In the genomic region with DNA sequence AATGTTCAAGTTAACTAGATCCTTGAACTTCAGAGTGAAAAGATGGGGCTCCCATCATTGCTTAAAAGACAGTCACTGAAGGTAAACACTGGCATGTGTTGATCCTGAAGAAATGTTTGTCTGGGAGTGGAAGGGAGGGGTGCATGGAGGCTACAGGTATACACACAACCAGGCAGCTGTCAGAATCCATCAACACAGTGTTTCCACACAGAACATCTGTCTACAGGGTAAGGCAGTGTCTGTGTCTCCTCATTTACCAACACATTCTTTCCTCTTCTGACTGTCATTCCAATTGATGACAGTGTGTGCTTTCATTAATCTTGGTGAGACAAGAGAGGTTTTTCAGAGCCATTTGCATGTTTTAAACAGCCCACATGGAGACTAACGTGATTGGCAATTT, we compare ENCODE assay signal across 26 mouse cellular contexts.
DNase-seq lines count a peak whose midpoint lies in the region; ATAC-seq and TF ChIP-seq lines count a peak whose summit lies in the region.
"Had no signal": no experiment of that assay in that cellular context is flagged by ENCODE, and none has a peak within 500 bp of the region (broad histone marks: within the 10 kb centered on the region; RNA-seq: fewer than 3 reads in every experiment).

No protein-coding gene starts in this region.

- 42% methylated on average over 1 of the region's 1 CpGs for WGBS in hindbrain, embryonic 13.5 days
- 39% methylated on average over 1 of the region's 1 CpGs for WGBS in hindbrain, postnatal 0 days
- WGBS in midbrain, postnatal 0 days = 50% methylated on average over 1 of the region's 1 CpGs
- 73% methylated on average over 1 of the region's 1 CpGs for WGBS in midbrain, embryonic 13.5 days

- H3K9me3 ChIP-seq in hindbrain, embryonic 13.5 days = no peaks in the 10 kb centered on the region
- H3K9me3 ChIP-seq in hindbrain, postnatal 0 days (ENCODE audit: low read length) = no peaks in the 10 kb centered on the region
- H3K9me3 ChIP-seq in midbrain, postnatal 0 days (ENCODE audit: low read length) = no peaks in the 10 kb centered on the region
- H3K9me3 ChIP-seq in midbrain, embryonic 13.5 days = no peaks in the 10 kb centered on the region
- H3K9me3 ChIP-seq: embryonic facial prominence, embryonic 13.5 days; forebrain, embryonic 10.5 days; heart, embryonic 10.5 days; heart, embryonic 13.5 days; hindbrain, embryonic 12.5 days had no signal

- no peaks in the 10 kb centered on the region for H3K4me1 ChIP-seq in hindbrain, embryonic 13.5 days (replicated peaks)
- no peaks in the 10 kb centered on the region for H3K4me1 ChIP-seq in hindbrain, postnatal 0 days (ENCODE audit: insufficient read depth, low read length)
- H3K4me1 ChIP-seq in midbrain, postnatal 0 days (ENCODE audit: insufficient read depth, low read length) = no peaks in the 10 kb centered on the region
- no peaks in the 10 kb centered on the region for H3K4me1 ChIP-seq in midbrain, embryonic 13.5 days (replicated peaks)
- H3K4me1 ChIP-seq: embryonic facial prominence, embryonic 13.5 days; forebrain, embryonic 10.5 days; heart, embryonic 10.5 days; heart, embryonic 13.5 days; hindbrain, embryonic 12.5 days had no signal

- ATAC-seq in hindbrain, embryonic 13.5 days (ENCODE audit: low FRiP score) = 0 out of 2 replicates have a peak, but pooled peaks have one; percentile 36
- ATAC-seq in hindbrain, postnatal 0 days = no peak
- ATAC-seq in midbrain, postnatal 0 days (ENCODE audit: low FRiP score) = no peak
- no peak for ATAC-seq in midbrain, embryonic 13.5 days
- ATAC-seq in cerebellum, adult (ENCODE audit: insufficient number of reproducible peaks, low FRiP score, low TSS enrichment) = no peak
- ATAC-seq: CD4-positive, CD25-positive, alpha-beta regulatory T cell, adult 4 months; forebrain, embryonic 14.5 days; inflammation-experienced regulatory T-cells, adult 6 months; intestine, embryonic 16.5 days had no signal

- no peak for TF ChIP-seq CTCF in hindbrain, postnatal 0 days (IDR thresholded peaks at IDR 0.05; ENCODE audit: low read depth)
- TF ChIP-seq CTCF in midbrain, postnatal 0 days (IDR thresholded peaks at IDR 0.05) = no peak
- TF ChIP-seq CTCF in brain, embryonic 14.5 days (IDR thresholded peaks at IDR 0.05; ENCODE audit: borderline replicate concordance, extremely low read depth, insufficient read depth, insufficient read length) = no peak

- no peak for DNase-seq in hindbrain, postnatal 0 days (ENCODE audit: low spot score)
- peak; percentile 6 for DNase-seq in midbrain, postnatal 0 days (ENCODE audit: low spot score)
- DNase-seq in brain, embryonic 14.5 days (ENCODE audit: low read depth) = peak; percentile 18
- DNase-seq: adrenal gland, adult 2 months; adrenal gland, postnatal 14 days; cerebellum, adult 11 months; cerebellum, adult 2 months; cerebellum, adult 9-11 months; cerebellum, postnatal 25 days; gastrocnemius, postnatal 25 days; heart, adult 18-20 months; heart, postnatal 14 days; heart, postnatal 4 days; kidney, adult 18-20 months had no signal

- H3K27me3 ChIP-seq in hindbrain, embryonic 13.5 days = no peaks in the 10 kb centered on the region
- no peaks in the 10 kb centered on the region for H3K27me3 ChIP-seq in hindbrain, postnatal 0 days (ENCODE audit: insufficient read depth, low read length)
- H3K27me3 ChIP-seq in midbrain, postnatal 0 days (ENCODE audit: insufficient read depth, low read length) = no peaks in the 10 kb centered on the region
- no peaks in the 10 kb centered on the region for H3K27me3 ChIP-seq in midbrain, embryonic 13.5 days
- H3K27me3 ChIP-seq: embryonic facial prominence, embryonic 13.5 days; heart, embryonic 13.5 days; hindbrain, embryonic 12.5 days had no signal

- no peak overlapping the region for H3K9ac ChIP-seq in hindbrain, embryonic 13.5 days
- H3K9ac ChIP-seq in hindbrain, postnatal 0 days (replicated peaks; ENCODE audit: low read length) = no peak overlapping the region
- no peak overlapping the region for H3K9ac ChIP-seq in midbrain, postnatal 0 days (replicated peaks; ENCODE audit: low read length, poor library complexity, severe bottlenecking)
- no peak overlapping the region for H3K9ac ChIP-seq in midbrain, embryonic 13.5 days (replicated peaks)
- H3K9ac ChIP-seq: embryonic facial prominence, embryonic 13.5 days; heart, embryonic 13.5 days; hindbrain, embryonic 12.5 days had no signal

- H3K4me3 ChIP-seq in hindbrain, embryonic 13.5 days = no peak overlapping the region
- no peak overlapping the region for H3K4me3 ChIP-seq in hindbrain, postnatal 0 days (ENCODE audit: low read length)
- no peak overlapping the region for H3K4me3 ChIP-seq in midbrain, postnatal 0 days (ENCODE audit: low read depth, low read length)
- H3K4me3 ChIP-seq in midbrain, embryonic 13.5 days (replicated peaks) = no peak overlapping the region
- H3K4me3 ChIP-seq: embryonic facial prominence, embryonic 13.5 days; forebrain, embryonic 10.5 days; heart, embryonic 10.5 days; heart, embryonic 13.5 days; hindbrain, embryonic 12.5 days had no signal

- H3K36me3 ChIP-seq in hindbrain, embryonic 13.5 days = no peaks in the 10 kb centered on the region
- no peaks in the 10 kb centered on the region for H3K36me3 ChIP-seq in hindbrain, postnatal 0 days (ENCODE audit: insufficient read depth, low read length)
- no peaks in the 10 kb centered on the region for H3K36me3 ChIP-seq in midbrain, postnatal 0 days (ENCODE audit: insufficient read depth, low read length)
- no peaks in the 10 kb centered on the region for H3K36me3 ChIP-seq in midbrain, embryonic 13.5 days
- H3K36me3 ChIP-seq: embryonic facial prominence, embryonic 13.5 days; forebrain, embryonic 10.5 days; heart, embryonic 10.5 days; heart, embryonic 13.5 days; hindbrain, embryonic 12.5 days had no signal

- TF ChIP-seq POLR2A in brain, embryonic 14.5 days (IDR thresholded peaks at IDR 0.05; ENCODE audit: borderline replicate concordance, extremely low read depth, insufficient read depth, insufficient read length, poor library complexity, severe bottlenecking) = no peak

- no peak overlapping the region for H3K27ac ChIP-seq in hindbrain, embryonic 13.5 days
- no peak overlapping the region for H3K27ac ChIP-seq in hindbrain, postnatal 0 days
- no peak overlapping the region for H3K27ac ChIP-seq in midbrain, postnatal 0 days (ENCODE audit: low read depth, low read length)
- H3K27ac ChIP-seq in midbrain, embryonic 13.5 days = no peak overlapping the region
- H3K27ac ChIP-seq: embryonic facial prominence, embryonic 13.5 days; forebrain, embryonic 10.5 days; heart, embryonic 10.5 days; heart, embryonic 13.5 days; hindbrain, embryonic 12.5 days had no signal

- no peak overlapping the region for H3K4me2 ChIP-seq in hindbrain, embryonic 13.5 days
- no peak overlapping the region for H3K4me2 ChIP-seq in hindbrain, postnatal 0 days (ENCODE audit: low read depth, low read length)
- no peak overlapping the region for H3K4me2 ChIP-seq in midbrain, postnatal 0 days (ENCODE audit: low read depth, low read length, poor library complexity, severe bottlenecking)
- no peak overlapping the region for H3K4me2 ChIP-seq in midbrain, embryonic 13.5 days (replicated peaks)
- H3K4me2 ChIP-seq: embryonic facial prominence, embryonic 13.5 days; heart, embryonic 13.5 days; hindbrain, embryonic 12.5 days had no signal
